Mouse (Mus musculus) erythroblast, adult 5-6 weeks (primary cell): ENCODE results near the gene Nbl1. TPM values are rescaled to one million over a fixed set of nuclear protein-coding genes. Genes with fewer than 3 reads are reported as not detected.

Experiments used
- ATAC-seq: replicated peaks from 2 replicates; pipeline ENCODE4 v1.8.0; 2016; ENCODE audit warnings: moderate number of reproducible peaks, mild to moderate bottlenecking, moderate TSS enrichment, inconsistent platforms; ENCODE audit not compliant: poor library complexity, low FRiP score, severe bottlenecking
- total RNA-seq, 2 experiments: library from RNA; stranded (forward) in 1 of 2; stranded (reverse) in 1 of 2; fragments of 150-400 nt in 1 of 2; fragments of 200-764, 138-1000 nt in 1 of 2; gene quantifications; 2 replicates each; pipeline versions ENCODE4 v1.2.3 to v1.2.4; 2015 to 2017; ENCODE audit warnings: low replicate concordance in 2 of 2

Gene Nbl1
- total RNA-seq (2015; ENCODE audit: low replicate concordance) (not detected in 2 replicates), total RNA-seq (2017; ENCODE audit: low replicate concordance) (not detected in 2 replicates)

DNA sequence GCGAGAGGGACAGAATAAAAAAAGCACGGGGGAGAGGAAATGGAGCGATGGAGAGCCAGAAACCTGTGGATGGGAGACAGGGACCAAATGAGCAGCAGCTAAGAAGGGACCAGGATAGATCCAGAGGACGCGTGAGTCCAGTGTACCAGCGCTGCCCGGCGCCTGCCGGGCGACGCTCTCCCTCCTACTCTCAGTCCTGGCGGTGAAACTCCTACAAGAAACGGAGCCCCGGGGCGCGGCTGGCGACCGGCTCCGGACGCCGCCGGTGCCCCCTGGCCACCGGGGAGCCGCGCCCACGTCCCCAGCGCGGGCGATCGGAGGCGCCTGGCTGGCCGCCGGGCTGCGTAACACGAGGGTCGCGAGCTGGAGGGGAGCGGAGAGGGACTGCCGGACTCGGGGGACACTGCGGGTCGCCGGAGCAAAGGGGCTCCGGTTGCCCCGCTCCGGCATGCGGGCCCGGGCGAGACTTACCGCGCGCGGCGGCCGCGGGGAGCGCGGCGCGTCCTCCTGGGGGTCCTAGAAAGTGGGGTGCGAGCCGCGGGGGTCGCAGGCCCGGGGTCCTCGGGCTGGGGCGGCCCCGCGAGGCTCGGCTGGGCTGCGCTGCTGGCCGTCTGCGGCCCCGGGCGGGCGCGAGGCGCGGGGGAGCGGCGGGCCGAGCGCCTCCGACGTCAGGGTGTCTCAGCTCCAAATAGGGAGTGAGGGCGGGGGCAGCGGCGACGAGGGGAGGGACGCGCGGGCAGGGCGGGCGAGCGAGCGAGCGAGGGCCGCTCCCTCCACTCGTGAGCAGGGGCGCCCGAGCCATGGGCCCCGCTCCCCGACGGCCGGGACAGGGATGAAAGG lies at the start of gene Nbl1:
Nbl1 (minus strand) TSS at position 638 of the 840 bp plus-strand sequence.
- no peak for ATAC-seq

DNA sequence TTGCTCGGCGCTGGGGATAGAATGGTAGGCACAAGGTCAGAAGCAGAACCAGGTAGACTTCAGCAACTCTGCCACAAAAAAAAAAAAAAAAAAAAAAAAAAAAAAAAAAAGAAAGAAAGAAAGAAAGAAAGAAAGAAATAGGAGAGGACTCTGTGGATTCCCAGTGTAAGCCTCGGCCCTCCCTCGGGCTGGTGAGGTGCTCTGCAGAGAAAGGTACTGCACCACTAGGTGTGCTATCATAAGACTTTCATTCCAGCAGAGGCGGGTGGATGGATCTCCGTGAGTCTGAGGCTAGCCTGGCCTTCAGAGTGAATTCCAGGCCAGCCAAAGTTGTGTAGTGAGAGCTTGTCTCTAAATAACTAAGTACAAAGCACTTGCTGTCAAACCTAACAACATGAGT lies 49.0 kb upstream of the Nbl1 start:
- no peak for ATAC-seq

DNA sequence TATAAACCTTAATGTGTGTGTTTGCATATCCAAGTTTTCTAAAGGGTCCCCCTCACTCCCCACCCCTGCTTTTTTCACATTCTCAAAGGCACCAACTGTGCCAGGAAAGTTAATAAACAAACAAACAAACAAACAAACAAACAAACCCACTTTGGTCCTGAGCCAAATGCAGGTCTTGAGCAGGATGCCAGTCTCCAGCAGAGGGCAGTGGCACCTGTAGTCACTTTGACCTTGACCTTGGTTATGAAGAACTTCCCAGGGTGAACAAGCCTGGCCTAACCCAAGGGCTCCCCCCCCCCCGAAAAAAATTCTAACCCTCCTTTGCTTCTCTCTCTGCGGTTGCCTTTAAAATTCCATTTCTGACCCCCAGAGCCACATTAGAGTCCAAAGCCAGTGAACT lies 47.5 kb upstream of the Nbl1 start:
- no peak for ATAC-seq

DNA sequence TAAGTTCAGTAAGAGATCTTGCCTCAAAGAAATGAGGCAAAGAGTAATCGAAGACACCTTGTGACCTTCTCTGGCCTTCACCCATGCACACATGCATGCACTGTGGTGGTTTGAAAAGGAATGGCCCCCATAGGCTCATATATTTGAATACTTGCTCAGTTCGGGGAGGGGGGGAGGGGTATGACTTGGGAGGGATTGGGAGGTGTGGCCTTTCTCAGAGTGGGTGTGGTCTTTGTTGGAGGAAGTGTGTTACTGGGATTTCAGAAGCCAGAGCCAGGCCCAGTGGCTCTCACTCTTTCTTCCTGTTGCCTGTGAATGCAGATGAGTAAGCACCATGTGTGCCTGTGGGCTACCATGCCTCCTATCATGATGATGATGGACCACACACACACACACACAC lies 43.2 kb upstream of the Nbl1 start:
- no peak for ATAC-seq

DNA sequence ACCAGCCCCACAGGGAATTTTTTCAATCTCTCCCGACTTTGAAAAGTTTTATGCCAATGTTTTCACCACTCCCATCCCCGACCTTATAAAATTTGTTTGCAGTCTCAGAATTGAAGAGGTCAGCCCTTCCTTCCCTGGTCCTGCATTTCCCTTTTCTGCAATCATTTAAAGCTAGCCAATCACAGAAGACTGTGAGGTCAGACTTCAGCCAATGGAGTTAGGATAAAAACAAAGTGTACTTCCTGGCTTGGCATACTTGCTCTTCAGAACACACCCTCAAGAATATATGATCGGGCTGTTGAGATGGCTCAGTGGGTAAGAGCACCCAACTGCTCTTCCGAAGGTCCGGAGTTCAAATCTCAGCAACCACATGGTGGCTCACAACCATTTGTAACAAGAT lies 40.3 kb upstream of the Nbl1 start:
- ATAC-seq: no peak

DNA sequence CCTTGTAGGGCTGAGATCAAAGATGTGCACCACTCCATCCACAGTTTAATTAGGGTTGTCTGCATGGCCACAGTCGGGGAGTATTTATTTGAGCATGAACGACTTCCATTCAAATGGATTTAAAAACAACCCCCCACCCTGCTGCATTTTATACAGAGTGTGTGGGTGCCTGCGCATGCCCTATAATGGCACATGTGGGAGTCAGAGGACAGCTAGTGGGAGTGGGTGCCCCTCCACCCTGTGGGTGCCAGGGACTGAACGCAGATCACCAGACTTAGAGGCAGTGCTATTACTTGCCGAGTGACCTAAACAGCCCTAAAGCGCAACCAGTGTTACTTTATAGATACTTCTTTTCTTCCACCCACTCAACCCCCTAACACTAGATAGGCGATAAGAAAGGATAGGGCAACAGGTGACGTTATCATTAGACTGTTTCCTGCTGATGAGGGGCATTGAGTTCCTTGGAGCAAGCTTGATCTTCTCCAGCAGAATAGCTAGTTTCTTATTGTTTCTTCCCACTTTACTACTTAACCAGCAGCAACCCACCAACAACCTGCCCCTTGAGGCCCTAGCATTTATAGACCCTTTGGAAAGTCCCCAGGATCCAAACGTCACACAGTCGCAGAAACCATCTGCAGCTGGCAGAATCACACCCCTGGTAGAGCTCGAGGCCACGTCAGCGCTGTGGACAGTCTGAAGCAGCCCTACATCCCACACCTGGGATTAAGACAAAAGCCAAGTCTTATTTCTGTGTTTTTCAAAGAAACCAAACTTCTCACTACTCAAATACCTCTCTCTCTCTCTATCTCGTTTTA lies 39.3 kb upstream of the Nbl1 start:
- no peak for ATAC-seq

DNA sequence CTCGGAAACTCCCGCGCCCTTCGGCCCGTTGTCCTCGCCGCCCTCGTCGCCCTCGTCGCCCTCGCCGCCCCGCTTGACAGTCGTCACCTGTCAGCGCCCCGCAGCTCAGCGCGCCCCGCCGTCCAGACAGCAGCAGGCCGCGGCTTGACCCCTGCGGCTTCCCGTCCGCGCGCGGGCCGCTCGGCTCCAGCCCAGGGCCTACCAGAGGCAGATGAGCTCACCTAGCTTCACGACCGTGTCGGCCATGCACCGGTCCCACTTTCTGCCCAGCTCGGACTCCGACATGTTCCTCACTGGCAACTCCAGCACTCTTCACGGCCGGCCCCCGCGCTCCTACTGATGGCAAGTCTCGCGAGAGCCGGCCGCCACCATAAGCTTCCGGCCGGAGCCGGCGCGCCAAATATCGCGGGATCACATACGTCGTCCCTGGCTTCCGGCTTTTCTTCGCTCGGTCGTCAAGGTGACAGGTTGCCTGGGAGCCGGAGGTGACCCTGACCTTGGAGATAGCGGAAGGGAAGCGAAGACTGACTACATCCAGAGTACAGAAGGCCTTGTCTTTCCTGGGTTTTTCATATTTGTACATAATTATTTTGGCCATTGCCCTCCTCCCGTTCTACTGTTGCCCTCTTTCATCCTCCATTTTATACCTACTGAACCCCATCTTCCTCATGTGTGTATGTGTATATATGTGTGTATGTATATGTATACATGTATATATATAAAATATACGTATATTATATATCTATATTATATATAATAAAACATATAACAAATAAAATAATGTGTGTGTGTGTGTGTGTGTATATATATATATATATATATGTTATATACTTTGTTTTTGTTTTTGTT lies 38.1 kb upstream of the Nbl1 start, which contains the start of gene Minos1:
Minos1 (minus strand) TSS at position 413 of the 849 bp plus-strand sequence.
- peak; percentile 97 for ATAC-seq

DNA sequence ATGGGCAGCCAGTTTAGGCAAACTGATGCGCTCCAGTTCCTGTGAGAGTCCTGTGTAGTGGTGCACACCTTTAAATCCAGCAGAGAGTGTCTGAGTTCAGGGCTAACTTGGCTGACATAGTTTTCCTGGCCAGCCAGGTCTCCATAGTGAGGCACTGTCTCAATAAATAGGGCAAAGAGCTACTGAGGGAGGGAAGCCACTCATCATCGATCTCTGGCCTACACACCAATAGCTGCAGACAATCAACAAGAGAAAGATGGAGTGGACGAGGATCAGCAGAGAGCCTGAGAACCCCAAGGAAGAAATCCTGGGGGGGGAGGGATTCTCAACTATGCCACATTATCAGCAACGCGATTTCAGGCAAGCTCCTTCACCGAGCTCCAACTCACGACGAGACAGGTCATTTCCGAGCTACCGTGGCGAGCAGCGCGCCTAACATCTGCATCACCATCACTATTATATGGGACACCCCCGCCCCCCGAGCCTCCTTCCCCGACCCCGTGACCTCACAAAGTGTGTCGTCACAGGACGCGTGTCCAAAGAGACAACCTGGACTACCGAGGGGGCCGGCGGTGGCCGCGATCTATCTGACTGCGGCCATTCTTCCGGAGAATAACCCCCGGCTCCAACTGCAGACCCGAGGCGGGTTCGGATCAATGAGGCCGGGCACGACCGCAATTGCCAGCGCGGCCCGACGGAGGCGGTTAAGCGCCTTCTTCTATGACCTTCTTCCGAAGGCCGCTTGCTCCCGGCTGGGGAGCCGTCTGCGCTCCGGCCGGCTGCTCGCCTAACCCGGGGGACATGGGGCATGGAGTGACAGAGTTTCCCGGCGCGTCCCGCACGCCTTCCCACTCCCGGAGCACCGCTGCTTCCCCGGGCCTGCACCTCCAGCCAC lies 37.3 kb upstream of the Nbl1 start:
- peak; percentile 35 for ATAC-seq

DNA sequence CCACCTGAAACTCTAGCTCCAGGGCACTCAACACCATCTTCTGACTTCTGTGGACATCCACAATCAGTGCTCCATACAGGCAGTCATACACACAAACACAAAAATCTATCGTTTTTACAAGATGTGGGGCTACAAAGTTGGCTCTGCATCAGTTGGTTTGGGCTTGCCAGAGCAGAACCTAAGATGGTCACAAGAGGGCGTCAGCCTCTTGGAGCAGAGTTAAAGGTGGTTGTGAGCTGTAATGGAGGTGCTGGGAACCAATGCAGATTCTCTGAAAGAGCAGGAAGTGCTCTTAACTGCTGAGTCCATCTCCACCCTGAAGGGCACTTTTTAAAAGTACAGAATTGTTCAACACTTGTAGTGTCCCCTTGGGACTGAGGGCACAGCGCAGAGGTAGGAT lies 33.7 kb upstream of the Nbl1 start:
- ATAC-seq: no peak

DNA sequence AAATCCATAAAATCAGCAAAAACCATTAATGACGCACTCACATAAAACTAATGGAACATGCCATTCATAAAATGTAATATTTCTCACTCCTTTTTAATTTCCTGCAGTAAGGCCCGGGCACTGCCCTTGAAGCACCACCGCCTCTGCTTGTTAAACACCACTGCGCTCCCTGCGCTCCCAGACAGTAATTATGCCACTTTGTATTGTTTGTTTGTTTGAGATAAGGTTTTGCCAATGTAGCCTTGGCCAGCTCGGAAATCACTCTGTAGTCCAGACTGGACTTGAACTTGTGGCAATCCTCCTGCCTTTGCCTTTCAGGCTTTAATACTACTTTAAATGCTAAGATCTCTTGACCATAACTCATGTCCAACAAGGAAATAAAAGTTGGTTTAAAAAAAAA lies 32.1 kb upstream of the Nbl1 start:
- ATAC-seq: no peak

DNA sequence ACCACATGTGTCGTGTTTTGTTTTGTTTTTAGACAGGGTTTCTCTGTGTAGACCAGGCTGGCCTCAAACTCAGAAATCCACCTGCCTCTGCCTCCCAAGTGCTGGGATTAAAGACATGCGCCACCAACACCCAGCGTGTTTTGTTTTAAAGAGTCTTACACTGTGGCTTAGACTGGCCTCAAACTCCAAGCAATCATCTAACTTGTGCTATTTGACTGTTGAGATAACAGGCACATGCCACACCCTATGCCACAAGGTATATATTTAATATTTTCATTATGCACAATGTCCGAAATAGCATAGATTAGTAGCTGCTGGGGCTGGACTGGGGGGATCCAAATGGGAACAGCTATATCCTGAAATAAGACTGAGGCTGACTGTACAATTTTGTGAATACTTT lies 29.8 kb upstream of the Nbl1 start:
- ATAC-seq: no peak; the same call in 1 of the 2 replicates

DNA sequence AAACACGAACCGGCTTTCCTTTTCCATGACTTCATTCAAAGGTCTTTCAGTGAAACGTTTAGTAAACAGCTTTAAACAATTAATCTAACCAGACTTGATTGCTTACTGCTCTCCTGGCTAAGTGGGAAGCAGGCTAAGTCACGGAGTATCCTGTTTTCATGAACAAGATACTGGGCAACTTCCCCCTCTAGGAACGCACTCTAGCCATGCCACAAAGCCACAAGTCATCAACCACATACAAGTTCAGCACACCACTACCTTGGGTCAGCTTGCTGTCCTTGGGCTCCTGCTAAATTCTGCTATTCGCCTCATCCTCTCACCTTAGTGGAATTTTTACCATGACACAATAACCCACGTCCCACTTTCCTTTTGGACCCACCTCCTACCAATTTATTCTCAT lies 28.2 kb upstream of the Nbl1 start:
- ATAC-seq: no peak

DNA sequence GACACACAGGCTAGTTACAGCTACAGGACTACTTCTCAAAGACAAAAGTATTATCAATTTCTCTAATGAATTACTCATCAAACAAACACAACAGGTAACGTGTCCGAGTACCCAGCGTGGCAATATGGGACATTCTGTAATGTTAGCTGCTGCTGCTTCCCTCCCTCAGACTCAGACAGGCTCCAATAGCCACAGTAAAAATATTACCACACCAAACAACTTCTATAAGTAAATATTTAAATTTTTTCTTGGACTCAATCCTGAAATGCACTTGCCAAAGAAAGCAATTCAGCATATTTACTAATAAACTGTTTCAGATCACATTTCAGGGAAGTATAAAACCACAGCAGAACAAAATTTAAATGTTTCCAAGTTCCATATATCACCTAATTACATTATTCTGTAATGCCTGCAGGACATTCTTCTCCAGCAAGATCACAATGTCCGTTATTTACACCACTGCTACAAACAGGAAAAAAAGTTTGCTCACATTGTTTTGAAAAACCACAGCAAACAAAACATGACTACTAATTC lies 27.6 kb upstream of the Nbl1 start:
- ATAC-seq: no peak

DNA sequence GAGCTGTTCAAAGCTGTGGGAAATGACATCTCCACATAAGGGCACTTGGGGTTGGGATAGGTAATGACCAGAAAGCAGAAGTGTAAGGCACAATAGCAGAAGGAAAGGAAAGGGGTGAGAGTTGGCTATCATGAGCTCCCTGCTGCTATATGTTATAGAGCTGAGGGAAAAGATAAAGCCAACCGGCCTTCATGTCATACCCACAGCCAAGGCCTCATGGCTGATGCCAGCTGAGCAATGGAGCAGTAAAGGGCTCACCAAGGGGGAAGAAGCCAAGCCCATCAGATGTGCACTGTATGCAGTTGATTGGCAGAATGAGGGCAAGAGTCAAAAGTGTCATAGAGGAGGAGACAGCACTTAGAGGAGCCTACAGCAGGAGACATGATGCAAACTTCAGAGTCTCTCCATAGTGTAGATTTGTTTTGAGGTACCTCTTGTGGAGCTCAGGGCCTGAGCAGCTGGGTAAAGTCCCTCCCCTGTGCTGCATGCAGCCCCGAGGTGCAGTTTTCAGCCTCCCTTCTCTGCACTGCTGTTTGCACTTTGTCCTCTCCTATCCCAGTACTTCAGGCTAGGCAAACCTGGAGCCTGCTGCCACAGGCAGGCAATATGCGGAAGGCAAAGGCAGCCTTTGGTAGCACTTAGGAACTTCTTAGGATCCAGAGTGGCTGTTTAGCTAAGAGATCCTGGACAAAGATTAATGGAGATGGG lies 23.7 kb upstream of the Nbl1 start:
- peak; percentile 61 for ATAC-seq

DNA sequence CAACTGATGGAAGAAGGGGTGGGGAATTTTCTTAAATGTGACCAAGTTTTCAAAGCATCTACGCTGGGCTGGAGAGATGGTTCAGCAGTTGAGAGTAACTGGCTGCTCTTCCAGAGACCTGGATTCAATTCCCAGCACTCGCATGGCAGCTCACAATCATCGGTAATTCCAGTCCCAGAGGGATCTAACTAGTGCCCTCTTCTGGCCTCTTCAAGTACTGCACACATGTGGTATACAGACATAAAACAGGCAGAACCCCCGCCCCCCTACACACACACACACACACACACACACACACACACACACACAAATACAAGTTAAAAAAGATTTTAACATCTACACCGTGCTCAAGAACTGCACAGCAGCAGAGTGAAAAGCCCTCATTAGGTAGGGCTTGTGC lies 22.9 kb upstream of the Nbl1 start:
- peak; percentile 62; the same call in 1 of the 2 replicates for ATAC-seq

DNA sequence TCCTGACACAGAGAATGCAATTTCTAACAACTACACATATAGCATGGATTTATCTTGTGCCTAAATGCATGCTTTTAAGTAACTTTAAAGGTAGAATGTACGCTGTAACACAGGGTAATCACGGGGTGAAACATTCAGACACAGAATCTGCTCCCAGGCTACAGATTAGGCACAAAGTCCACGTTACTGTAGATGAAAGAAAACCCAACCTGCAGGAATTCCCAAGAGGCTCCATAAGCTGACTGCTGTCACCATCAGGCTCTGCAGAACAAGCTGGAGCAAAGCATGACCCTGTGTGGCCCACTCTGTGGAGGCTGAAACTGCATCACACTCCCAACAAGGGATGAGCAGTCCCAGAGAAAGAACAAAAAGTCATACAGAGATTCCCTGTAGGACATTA lies 19.7 kb upstream of the Nbl1 start:
- no peak for ATAC-seq

DNA sequence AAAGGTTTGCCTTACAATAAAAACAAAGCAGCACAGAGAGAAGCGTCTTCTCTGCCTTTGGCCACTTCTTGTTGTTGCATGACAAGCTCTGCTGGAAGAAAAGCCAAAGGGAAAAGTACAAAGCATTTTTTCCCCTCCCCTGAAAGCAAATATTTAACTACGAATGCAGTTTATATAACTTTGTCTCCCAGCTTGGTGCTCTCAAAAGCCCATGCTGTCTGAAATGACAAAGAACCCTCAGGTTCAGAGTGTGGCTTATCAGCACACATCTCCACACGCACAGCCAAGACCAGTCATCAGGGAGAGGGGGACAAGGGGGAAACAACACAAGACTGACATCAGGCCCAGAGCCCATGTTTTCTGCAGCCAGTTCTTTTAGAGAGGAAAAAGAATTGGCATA lies 18.6 kb upstream of the Nbl1 start:
- no peak for ATAC-seq

DNA sequence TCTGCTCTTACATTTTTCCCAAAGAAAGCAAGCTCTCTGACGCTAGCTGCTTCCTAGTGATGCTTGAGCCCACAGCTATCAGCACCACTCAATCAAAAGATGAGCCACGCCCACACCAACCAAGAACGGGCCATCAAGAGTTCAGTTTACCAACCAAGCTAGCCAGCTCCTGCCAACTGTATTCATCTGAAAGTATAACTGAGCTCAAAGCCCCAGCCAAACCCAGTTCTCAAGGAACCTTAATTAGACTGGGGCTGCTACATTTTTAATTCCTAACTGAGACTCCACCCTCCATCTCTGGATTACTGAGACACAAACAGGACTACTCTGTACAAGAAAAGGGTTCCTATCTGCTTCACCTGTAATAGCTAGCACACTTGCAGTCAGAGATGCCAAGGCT lies 18.1 kb upstream of the Nbl1 start:
- ATAC-seq: no peak
